ENCODE assay signal across 12 mouse cellular contexts in genomic region chr5:130527416-130527815, GRCm38 (mm10).
"Had no signal": no experiment of that assay in that cellular context is flagged by ENCODE, and none has a peak within 500 bp of the region (broad histone marks: within the 10 kb centered on the region; RNA-seq: fewer than 3 reads in every experiment).

No protein-coding gene starts in this region.

- DNase-seq: retina, postnatal 1 day; right cerebral cortex, adult 18-20 months; right cerebral cortex, postnatal 14 days; right cerebral cortex, postnatal 25 days; right cerebral cortex, postnatal 4 days; spleen, adult 18-20 months; thymus, adult 18-20 months; thymus, adult 2 months; thymus, postnatal 14 days; thymus, postnatal 25 days; thymus, postnatal 36 days; thymus, postnatal 4 days had no signal
